Mouse (Mus musculus): Measurements from ENCODE around the gene Olfr1442.

DNA sequence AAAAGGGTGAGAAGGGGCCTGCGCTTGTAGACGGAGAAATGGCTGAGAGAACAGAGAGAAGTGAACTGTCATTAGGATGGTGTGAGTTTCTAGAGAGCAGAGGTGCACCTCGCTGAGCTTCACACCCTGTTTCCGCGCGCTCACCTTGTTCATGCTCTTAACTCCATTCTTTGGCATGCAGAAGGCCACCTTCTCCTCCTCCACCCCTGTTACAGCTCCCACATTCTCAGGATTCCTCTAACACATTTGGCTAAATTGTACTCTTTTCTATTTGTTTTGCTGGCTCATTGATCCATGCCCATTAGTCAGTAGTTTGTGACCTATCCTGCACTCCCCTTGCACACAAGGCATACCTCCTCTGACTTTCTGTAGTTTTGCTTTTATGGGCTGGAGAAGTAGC is 49.0 kb downstream of the Olfr1442 start:
- TF ChIP-seq CTCF (IDR thresholded peaks at IDR 0.05; ENCODE audit: control insufficient read depth, insufficient read depth, insufficient read length), result no peak
- no peak for TF ChIP-seq MYOD1 (IDR thresholded peaks at IDR 0.05; ENCODE audit: control insufficient read depth, insufficient read length, low read depth)
- TF ChIP-seq USF1 (IDR thresholded peaks at IDR 0.05; ENCODE audit: low read depth), result no peak
- TF ChIP-seq MAX (IDR thresholded peaks at IDR 0.05), result no peak
- no peak for TF ChIP-seq CEBPB (IDR thresholded peaks at IDR 0.05; ENCODE audit: low read depth)
- TF ChIP-seq MYOG (IDR thresholded peaks at IDR 0.05; ENCODE audit: control insufficient read depth, extremely low read depth, insufficient read length), result no peak
- no peak for TF ChIP-seq FOSL1 (IDR thresholded peaks at IDR 0.05; ENCODE audit: insufficient read depth, low read length, poor library complexity, severe bottlenecking)
